ENCODE assay signal across 23 mouse cellular contexts in genomic region chr16:89633917-89634601, GRCm38 (mm10).
DNase-seq lines count a peak whose midpoint lies in the region; ATAC-seq and TF ChIP-seq lines count a peak whose summit lies in the region.
"Had no signal": no experiment of that assay in that cellular context is flagged by ENCODE, and none has a peak within 500 bp of the region (broad histone marks: within the 10 kb centered on the region; RNA-seq: fewer than 3 reads in every experiment).

No protein-coding gene starts in this region.

- no peak for TF ChIP-seq CTCF in lung, embryonic 14.5 days (IDR thresholded peaks at IDR 0.05; ENCODE audit: low read depth)
- TF ChIP-seq CTCF in lung, adult 2 months (IDR thresholded peaks at IDR 0.05; ENCODE audit: insufficient read depth, low read length), result no peak

- no peak overlapping the region for H3K27ac ChIP-seq in hindbrain, embryonic 11.5 days (ENCODE audit: low read depth, low read length)
- no peak overlapping the region for H3K27ac ChIP-seq in hindbrain, embryonic 14.5 days
- H3K27ac ChIP-seq in lung, embryonic 14.5 days (ENCODE audit: low read depth), result no peak overlapping the region
- no peak overlapping the region for H3K27ac ChIP-seq in limb, embryonic 11.5 days (replicated peaks; ENCODE audit: low read depth, low read length)
- H3K27ac ChIP-seq: forebrain, embryonic 15.5 days; limb, embryonic 15.5 days; liver, embryonic 15.5 days had no signal

- H3K9me3 ChIP-seq in hindbrain, embryonic 11.5 days (ENCODE audit: control insufficient read depth, low read length), result no peaks in the 10 kb centered on the region
- no peaks in the 10 kb centered on the region for H3K9me3 ChIP-seq in hindbrain, embryonic 14.5 days (ENCODE audit: control insufficient read depth, low read length)
- no peaks in the 10 kb centered on the region for H3K9me3 ChIP-seq in lung, embryonic 14.5 days (ENCODE audit: low read depth, low read length)
- H3K9me3 ChIP-seq in limb, embryonic 11.5 days (ENCODE audit: control insufficient read depth, low read length), result no peaks in the 10 kb centered on the region
- H3K9me3 ChIP-seq: forebrain, embryonic 15.5 days; heart, embryonic 12.5 days; limb, embryonic 15.5 days; liver, embryonic 15.5 days had no signal

- no peak for TF ChIP-seq POLR2A in lung, adult 2 months (IDR thresholded peaks at IDR 0.05; ENCODE audit: borderline replicate concordance, extremely low read depth, low read depth, low read length)

- ATAC-seq in hindbrain, embryonic 11.5 days (ENCODE audit: low FRiP score), result peak; percentile 19; the same call in 1 of the 2 replicates
- ATAC-seq in hindbrain, embryonic 14.5 days (ENCODE audit: low FRiP score), result no peak
- peak; percentile 56; the same call in 1 of the 2 replicates for ATAC-seq in lung, embryonic 14.5 days (ENCODE audit: insufficient read depth)
- peak; percentile 62; the same call in 1 of the 2 replicates for ATAC-seq in limb, embryonic 11.5 days (ENCODE audit: insufficient number of reproducible peaks, low FRiP score, low TSS enrichment, low read depth)
- ATAC-seq: forebrain, embryonic 15.5 days had no signal

- no peak overlapping the region for H3K9ac ChIP-seq in hindbrain, embryonic 11.5 days (ENCODE audit: low read depth, low read length)
- no peak overlapping the region for H3K9ac ChIP-seq in hindbrain, embryonic 14.5 days
- no peak overlapping the region for H3K9ac ChIP-seq in lung, embryonic 14.5 days
- H3K9ac ChIP-seq in limb, embryonic 11.5 days (ENCODE audit: low read length), result no peak overlapping the region
- H3K9ac ChIP-seq: forebrain, embryonic 15.5 days; heart, embryonic 12.5 days; limb, embryonic 15.5 days; liver, embryonic 15.5 days had no signal

- no peak overlapping the region for H3K4me3 ChIP-seq in hindbrain, embryonic 11.5 days (ENCODE audit: low read depth, low read length)
- H3K4me3 ChIP-seq in hindbrain, embryonic 14.5 days (replicated peaks; ENCODE audit: low read length), result no peak overlapping the region
- H3K4me3 ChIP-seq in lung, embryonic 14.5 days (ENCODE audit: low read depth, low read length), result no peak overlapping the region
- H3K4me3 ChIP-seq in lung, adult 2 months (replicated peaks; ENCODE audit: extremely low read depth, low read depth, low read length), result no peak overlapping the region
- H3K4me3 ChIP-seq in limb, embryonic 11.5 days (ENCODE audit: low read depth, low read length), result no peak overlapping the region
- H3K4me3 ChIP-seq: forebrain, embryonic 15.5 days; heart, embryonic 12.5 days; limb, embryonic 15.5 days; liver, embryonic 15.5 days had no signal

- DNase-seq in hindbrain, embryonic 11.5 days (ENCODE audit: low spot score), result peak; percentile 25
- DNase-seq in hindbrain, embryonic 14.5 days (ENCODE audit: low spot score), result no peak
- DNase-seq in lung, embryonic 14.5 days, result peak; percentile 18
- no peak for DNase-seq in lung, adult 2 months
- DNase-seq in embryo, embryonic 9.5 days (ENCODE audit: extremely low spot score), result peak; percentile 25
- DNase-seq in limb, embryonic 11.5 days (ENCODE audit: low spot score), result peak; percentile 59
- no peak for DNase-seq in thymus, postnatal 10 days (ENCODE audit: low spot score in 2 of 2)
- no peak for DNase-seq in left cerebral cortex, adult 9 months (ENCODE audit: low spot score in 2 of 2)
- DNase-seq: adrenal gland, postnatal 36 days; B cell, adult 2 months; cerebellum, adult 18-20 months; cerebellum, postnatal 25 days; gastrocnemius, postnatal 25 days; heart, postnatal 36 days; layer of hippocampus, adult 9-11 months; lung, postnatal 10 days; midbrain, embryonic 14.5 days; right cerebral cortex, adult 18-20 months; thymus, postnatal 25 days had no signal

- WGBS in hindbrain, embryonic 11.5 days, result 39% methylated on average over 9 of the region's 9 CpGs
- whole genome bisulfite sequencing in hindbrain, embryonic 14.5 days, result 38% methylated on average over 9 of the region's 9 CpGs
- 23% methylated on average over 9 of the region's 9 CpGs for WGBS in lung, embryonic 14.5 days
- 29% methylated on average over 9 of the region's 9 CpGs for WGBS in lung, adult 2 months
- 24% methylated on average over 9 of the region's 9 CpGs for WGBS in limb, embryonic 11.5 days

- no peaks in the 10 kb centered on the region for H3K27me3 ChIP-seq in hindbrain, embryonic 11.5 days (ENCODE audit: control insufficient read depth, insufficient read depth, low read length)
- no peaks in the 10 kb centered on the region for H3K27me3 ChIP-seq in hindbrain, embryonic 14.5 days (ENCODE audit: control insufficient read depth, insufficient read depth, low read length)
- no peaks in the 10 kb centered on the region for H3K27me3 ChIP-seq in lung, embryonic 14.5 days (ENCODE audit: insufficient read depth, low read length)
- no peaks in the 10 kb centered on the region for H3K27me3 ChIP-seq in limb, embryonic 11.5 days (ENCODE audit: control insufficient read depth, insufficient read depth, low read length)
- H3K27me3 ChIP-seq: forebrain, embryonic 15.5 days; heart, embryonic 12.5 days; limb, embryonic 15.5 days; liver, embryonic 15.5 days had no signal

- H3K36me3 ChIP-seq in hindbrain, embryonic 11.5 days (ENCODE audit: control insufficient read depth, insufficient read depth, low read length), result no peaks in the 10 kb centered on the region
- H3K36me3 ChIP-seq in hindbrain, embryonic 14.5 days (replicated peaks; ENCODE audit: control insufficient read depth, insufficient read depth), result no peaks in the 10 kb centered on the region
- no peaks in the 10 kb centered on the region for H3K36me3 ChIP-seq in lung, embryonic 14.5 days (ENCODE audit: insufficient read depth)
- no peaks in the 10 kb centered on the region for H3K36me3 ChIP-seq in limb, embryonic 11.5 days (ENCODE audit: control insufficient read depth, insufficient read depth, low read length)
- H3K36me3 ChIP-seq: forebrain, embryonic 15.5 days; heart, embryonic 12.5 days; limb, embryonic 15.5 days; liver, embryonic 15.5 days had no signal

- no peaks in the 10 kb centered on the region for H3K4me1 ChIP-seq in hindbrain, embryonic 11.5 days (replicated peaks; ENCODE audit: control insufficient read depth, insufficient read depth, low read length)
- no peaks in the 10 kb centered on the region for H3K4me1 ChIP-seq in hindbrain, embryonic 14.5 days (replicated peaks; ENCODE audit: control insufficient read depth, insufficient read depth, low read length)
- H3K4me1 ChIP-seq in lung, embryonic 14.5 days (ENCODE audit: insufficient read depth), result no peaks in the 10 kb centered on the region
- H3K4me1 ChIP-seq in lung, adult 2 months (ENCODE audit: control insufficient read depth, insufficient read depth, low read length), result no peaks in the 10 kb centered on the region
- no peaks in the 10 kb centered on the region for H3K4me1 ChIP-seq in limb, embryonic 11.5 days (ENCODE audit: control insufficient read depth, insufficient read depth, low read length)
- H3K4me1 ChIP-seq: forebrain, embryonic 15.5 days; heart, embryonic 12.5 days; limb, embryonic 15.5 days; liver, embryonic 15.5 days had no signal

- no peak overlapping the region for H3K4me2 ChIP-seq in hindbrain, embryonic 11.5 days (replicated peaks; ENCODE audit: low read depth, low read length)
- H3K4me2 ChIP-seq in hindbrain, embryonic 14.5 days (replicated peaks), result no peak overlapping the region
- no peak overlapping the region for H3K4me2 ChIP-seq in lung, embryonic 14.5 days
- H3K4me2 ChIP-seq in limb, embryonic 11.5 days (ENCODE audit: low read depth, severe bottlenecking), result no peak overlapping the region
- H3K4me2 ChIP-seq: forebrain, embryonic 15.5 days; heart, embryonic 12.5 days; limb, embryonic 15.5 days; liver, embryonic 15.5 days had no signal

Comparison
In these comparisons a context has a peak if more than half of its experiments do, and no peak if none do; other contexts are left out.
1. DNase-seq: peak in hindbrain, embryonic 11.5 days (single experiment), lung, embryonic 14.5 days (single experiment), embryo, embryonic 9.5 days (single experiment) and limb, embryonic 11.5 days (single experiment); none in hindbrain, embryonic 14.5 days (single experiment), lung, adult 2 months (single experiment), thymus, postnatal 10 days (0 of 2) and left cerebral cortex, adult 9 months (0 of 2).